Mouse (Mus musculus): ENCODE measurements around the gene Med17. TPM values are rescaled to one million over a fixed set of nuclear protein-coding genes. Genes with fewer than 3 reads are reported as not detected.
A peak's percentile ranks its signal among the peaks of the same experiment; 100 is the strongest.
"Not testable (repeated sequence)": the region's sequence is repeated elsewhere in the genome, so short reads cannot be mapped to it uniquely, and the experiment has no call there.

Gene Med17
- polyA plus RNA-seq, 1 experiment from 2014 or later = 33.5 TPM

DNA sequence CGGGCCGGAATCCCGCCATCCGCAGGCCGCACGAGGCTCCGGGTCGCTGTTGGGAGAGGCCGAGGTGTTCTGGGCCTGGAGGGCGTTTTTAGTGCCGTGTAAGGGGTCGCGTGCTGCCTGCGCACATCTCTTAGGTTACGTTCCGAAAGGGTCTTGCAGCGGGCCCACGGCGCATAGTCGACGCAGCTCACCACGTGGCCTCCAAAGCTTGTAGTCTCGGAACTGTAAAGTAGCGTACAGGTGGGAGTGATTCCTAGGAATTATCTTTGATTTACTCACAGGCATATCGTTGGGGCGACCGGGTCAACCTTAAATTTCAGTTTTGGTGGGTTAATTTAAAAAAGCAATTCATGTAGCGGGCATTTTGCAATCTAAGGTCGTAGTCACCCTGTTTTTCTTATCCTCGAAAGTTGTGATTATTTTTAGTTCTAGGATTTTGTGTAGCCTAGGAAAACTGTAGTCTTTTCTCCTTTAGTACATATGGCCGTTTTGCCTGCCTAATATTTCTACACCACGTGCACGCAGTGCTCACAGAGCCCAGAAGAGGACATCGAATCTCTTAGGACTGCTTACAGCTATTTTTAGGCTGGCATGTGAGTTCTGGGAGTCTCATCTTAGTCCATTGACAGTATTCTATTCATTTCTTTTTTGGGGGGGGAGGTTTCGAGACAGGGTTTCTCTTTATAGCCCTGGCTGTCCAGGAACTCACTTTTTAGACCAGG is 26.8 kb upstream of the Med17 start, which contains the start of gene 4931406C07Rik:
4931406C07Rik (minus strand) TSS at position 51 of the 722 bp plus-strand sequence.
- peak within 1 kb of the TSS; percentile 91 for H3K27ac ChIP-seq
- peak within 1 kb of the TSS; percentile 90 for H3K9ac ChIP-seq
- peaks cover 13% of the 10 kb centered on the region for H3K4me1 ChIP-seq
- H3K27me3 ChIP-seq (replicated peaks) = no peaks in the 10 kb centered on the region
- H3K9me3 ChIP-seq = no peaks in the 10 kb centered on the region
- peak within 1 kb of the TSS; percentile 54 for H3K4me2 ChIP-seq
- peak; percentile 74 for ATAC-seq (ENCODE audit: insufficient read depth, low FRiP score, low read depth)
- H3K36me3 ChIP-seq = peaks cover 12% of the 10 kb centered on the region
- peak within 1 kb of the TSS; percentile 84 for H3K4me3 ChIP-seq (replicated peaks)
- under 1% methylated on average over 35 of the region's 35 CpGs for WGBS

- H3K4me2 ChIP-seq = peak within 1 kb of the TSS; percentile 54
- no peaks in the 10 kb centered on the region for H3K27me3 ChIP-seq (replicated peaks)
- peaks cover 12% of the 10 kb centered on the region for H3K36me3 ChIP-seq
- no peaks in the 10 kb centered on the region for H3K9me3 ChIP-seq
- peaks cover 16% of the 10 kb centered on the region for H3K4me1 ChIP-seq
- H3K27ac ChIP-seq = peak within 1 kb of the TSS; percentile 91
- peak; percentile 96 for ATAC-seq (ENCODE audit: insufficient read depth, low FRiP score, low read depth)
- H3K4me3 ChIP-seq (replicated peaks) = peak within 1 kb of the TSS; percentile 84
- 11% methylated on average over 45 of the region's 45 CpGs for WGBS
- peak within 1 kb of the TSS; percentile 90 for H3K9ac ChIP-seq
Measured at GRCm38 (mm10) chr9:15305503-15306397, 26.0 kb upstream of the Med17 start, which contains the start of gene Taf1d. Gene Taf1d, plus strand, starts transcription at chr9:15306214.

DNA sequence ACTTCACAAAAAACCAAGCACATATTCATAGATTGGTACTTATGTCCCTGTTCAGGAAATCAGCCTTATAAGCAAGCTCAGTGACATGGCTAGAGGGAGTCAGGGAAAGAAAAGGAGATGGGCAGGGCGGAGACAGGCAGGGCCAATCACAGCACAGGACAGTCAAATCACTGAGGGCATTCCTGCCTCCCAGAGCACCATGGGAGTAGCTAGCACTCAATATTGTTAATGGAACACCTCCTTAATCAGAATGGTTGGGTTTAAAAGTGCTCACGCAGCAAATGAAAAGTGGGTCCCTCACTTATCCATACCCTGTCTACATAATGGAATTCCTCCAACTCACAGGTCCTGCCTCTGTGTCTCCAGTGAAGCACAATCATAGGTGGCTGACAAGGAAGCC is 23.1 kb upstream of the Med17 start:
- 76% methylated on average over 2 of the region's 2 CpGs for WGBS
- H3K27me3 ChIP-seq (replicated peaks) = no peaks in the 10 kb centered on the region
- H3K9ac ChIP-seq = no peak overlapping the region
- H3K27ac ChIP-seq = no peak overlapping the region
- ATAC-seq (ENCODE audit: insufficient read depth, low FRiP score, low read depth) = no peak
- H3K4me1 ChIP-seq = peaks cover 8% of the 10 kb centered on the region
- no peak overlapping the region for H3K4me3 ChIP-seq (replicated peaks)
- H3K36me3 ChIP-seq = peaks cover 3% of the 10 kb centered on the region; the same call in 1 of the 2 replicates
- H3K9me3 ChIP-seq = no peaks in the 10 kb centered on the region
- H3K4me2 ChIP-seq = no peak overlapping the region

GRCm38 (mm10) chr9:15302006-15302405 is 22.3 kb upstream of the Med17 start:
- not testable (repeated sequence) for H3K4me1 ChIP-seq; H3K27me3 ChIP-seq (replicated peaks); H3K9ac ChIP-seq; H3K4me3 ChIP-seq (replicated peaks); H3K36me3 ChIP-seq; H3K4me2 ChIP-seq; H3K9me3 ChIP-seq; ATAC-seq (ENCODE audit: insufficient read depth, low FRiP score, low read depth); H3K27ac ChIP-seq
- WGBS = 75% methylated on average over 6 of the region's 6 CpGs

- Histone ChIP-seq H3K4me1 (peaks cover 5% of the 10 kb centered on the region; the same call in 1 of the 2 replicates), H3K36me3 (no peaks in the 10 kb centered on the region), H3K9me3 (no peaks in the 10 kb centered on the region), H3K27me3 (replicated peaks) (no peaks in the 10 kb centered on the region), H3K4me2 (peak overlapping the region; percentile 31; the same call in 1 of the 2 replicates), H3K27ac (peak overlapping the region; percentile 88), H3K4me3 (replicated peaks) (no peak overlapping the region), H3K9ac (no peak overlapping the region)
- ATAC-seq (ENCODE audit: insufficient read depth, low FRiP score, low read depth) = peak; percentile 6; the same call in 1 of the 2 replicates
- WGBS = 18% methylated on average over 6 of the region's 6 CpGs
Measured at GRCm38 (mm10) chr9:15301399-15301798, 21.7 kb upstream of the Med17 start.

GRCm38 (mm10) chr9:15300056-15300455 is 20.3 kb upstream of the Med17 start:
- ATAC-seq (ENCODE audit: insufficient read depth, low FRiP score, low read depth) = no peak
- H3K36me3 ChIP-seq = no peaks in the 10 kb centered on the region
- no peaks in the 10 kb centered on the region for H3K9me3 ChIP-seq
- no peak overlapping the region for H3K9ac ChIP-seq
- H3K27me3 ChIP-seq (replicated peaks) = no peaks in the 10 kb centered on the region
- 88% methylated on average over 5 of the region's 5 CpGs for WGBS
- no peak overlapping the region for H3K4me3 ChIP-seq (replicated peaks)
- peaks cover 5% of the 10 kb centered on the region; the same call in 1 of the 2 replicates for H3K4me1 ChIP-seq
- no peak overlapping the region for H3K4me2 ChIP-seq
- no peak overlapping the region for H3K27ac ChIP-seq

DNA sequence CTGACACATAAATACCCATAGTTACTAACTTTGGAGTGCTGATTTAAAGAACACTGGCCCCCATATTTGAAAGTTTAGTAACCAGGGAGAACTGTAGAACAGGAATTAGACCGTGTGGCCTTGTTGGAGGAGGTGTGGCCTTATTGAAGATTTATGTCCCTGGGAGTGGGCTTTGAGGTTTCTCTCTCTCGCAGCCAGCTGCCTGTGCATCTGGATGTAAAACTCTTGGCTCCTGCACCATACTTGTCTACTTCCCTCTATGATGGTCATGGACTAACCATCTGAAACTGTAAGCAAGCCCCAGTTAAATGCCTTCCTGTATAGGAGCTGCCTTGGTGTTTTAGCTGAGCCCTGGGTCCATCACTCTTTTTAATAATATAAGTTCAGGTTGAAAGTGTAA is 18.7 kb upstream of the Med17 start:
- 22% methylated on average over 2 of the region's 2 CpGs for WGBS
- H3K4me3 ChIP-seq (replicated peaks) = no peak overlapping the region

GRCm38 (mm10) chr9:15297112-15297511 is 17.4 kb upstream of the Med17 start:
- no peak overlapping the region for H3K4me2 ChIP-seq
- H3K4me3 ChIP-seq (replicated peaks) = no peak overlapping the region
- no peak overlapping the region for H3K9ac ChIP-seq
- H3K27ac ChIP-seq = no peak overlapping the region
- H3K27me3 ChIP-seq (replicated peaks) = no peaks in the 10 kb centered on the region
- no peaks in the 10 kb centered on the region for H3K36me3 ChIP-seq
- 83% methylated on average over 7 of the region's 7 CpGs for WGBS
- ATAC-seq (ENCODE audit: insufficient read depth, low FRiP score, low read depth) = no peak
- no peaks in the 10 kb centered on the region for H3K9me3 ChIP-seq
- H3K4me1 ChIP-seq = peaks cover 5% of the 10 kb centered on the region; the same call in 1 of the 2 replicates

More for the DNA sequence above, 18.7 kb upstream of the Med17 start:
- Histone ChIP-seq H3K27ac (no peak overlapping the region), H3K4me1 (peaks cover 5% of the 10 kb centered on the region; the same call in 1 of the 2 replicates), H3K27me3 (replicated peaks) (no peaks in the 10 kb centered on the region), H3K9ac (no peak overlapping the region), H3K36me3 (no peaks in the 10 kb centered on the region), H3K9me3 (no peaks in the 10 kb centered on the region), H3K4me2 (no peak overlapping the region)
- ATAC-seq (ENCODE audit: insufficient read depth, low FRiP score, low read depth) = no peak

DNA sequence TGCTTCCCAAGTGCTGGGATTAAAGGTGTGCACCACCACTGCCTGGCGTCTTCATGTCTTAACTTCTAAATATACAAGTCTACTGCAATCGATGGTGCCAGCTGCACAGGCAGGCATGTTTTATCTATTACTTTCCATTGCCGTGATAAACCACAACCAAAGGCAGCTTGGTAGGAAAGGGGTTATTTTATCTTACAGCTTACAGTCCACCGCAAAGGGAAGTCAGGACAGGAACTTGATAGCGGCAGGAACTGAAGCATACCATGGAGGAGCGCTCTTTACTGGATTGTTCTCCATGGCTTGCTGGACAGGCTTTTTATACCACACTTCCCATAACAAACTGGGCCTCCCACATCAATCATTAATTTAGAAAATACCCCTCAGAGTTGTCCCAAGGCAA is 9.5 kb upstream of the Med17 start:
- H3K9me3 ChIP-seq = no peaks in the 10 kb centered on the region
- no peaks in the 10 kb centered on the region for H3K4me1 ChIP-seq
- H3K36me3 ChIP-seq = no peaks in the 10 kb centered on the region
- no peak for ATAC-seq (ENCODE audit: insufficient read depth, low FRiP score, low read depth)
- no peak overlapping the region for H3K4me2 ChIP-seq
- no peaks in the 10 kb centered on the region for H3K27me3 ChIP-seq (replicated peaks)
- no peak overlapping the region for H3K27ac ChIP-seq
- no peak overlapping the region for H3K4me3 ChIP-seq (replicated peaks)
- no peak overlapping the region for H3K9ac ChIP-seq
- WGBS = 78% methylated on average over 6 of the region's 6 CpGs

GRCm38 (mm10) chr9:15288402-15288801 is 8.7 kb upstream of the Med17 start:
- no peak overlapping the region for H3K4me3 ChIP-seq (replicated peaks)
- no peak overlapping the region for H3K27ac ChIP-seq
- no peak for ATAC-seq (ENCODE audit: insufficient read depth, low FRiP score, low read depth)
- WGBS = 80% methylated on average over 3 of the region's 3 CpGs
- H3K9me3 ChIP-seq = no peaks in the 10 kb centered on the region
- H3K4me1 ChIP-seq = no peaks in the 10 kb centered on the region
- no peaks in the 10 kb centered on the region for H3K36me3 ChIP-seq
- H3K9ac ChIP-seq = no peak overlapping the region
- H3K27me3 ChIP-seq (replicated peaks) = no peaks in the 10 kb centered on the region
- no peak overlapping the region for H3K4me2 ChIP-seq

- no peak overlapping the region for H3K4me2 ChIP-seq
- no peaks in the 10 kb centered on the region for H3K27me3 ChIP-seq (replicated peaks)
- H3K36me3 ChIP-seq = no peaks in the 10 kb centered on the region
- H3K9ac ChIP-seq = no peak overlapping the region
- H3K9me3 ChIP-seq = no peaks in the 10 kb centered on the region
- no peaks in the 10 kb centered on the region for H3K4me1 ChIP-seq
- H3K27ac ChIP-seq = no peak overlapping the region
- WGBS = 58% methylated on average over 6 of the region's 6 CpGs
- H3K4me3 ChIP-seq (replicated peaks) = no peak overlapping the region
- ATAC-seq (ENCODE audit: insufficient read depth, low FRiP score, low read depth) = no peak
Measured at GRCm38 (mm10) chr9:15287846-15288245, 8.1 kb upstream of the Med17 start.

- Histone ChIP-seq H3K27me3 (replicated peaks) (no peaks in the 10 kb centered on the region), H3K27ac (no peak overlapping the region), H3K4me2 (no peak overlapping the region), H3K9ac (no peak overlapping the region), H3K4me3 (replicated peaks) (no peak overlapping the region), H3K4me1 (peaks cover 6% of the 10 kb centered on the region), H3K9me3 (no peaks in the 10 kb centered on the region), H3K36me3 (no peaks in the 10 kb centered on the region)
- WGBS = 62% methylated on average over 3 of the region's 3 CpGs
- ATAC-seq (ENCODE audit: insufficient read depth, low FRiP score, low read depth) = no peak
Measured at GRCm38 (mm10) chr9:15285443-15285842, 5.7 kb upstream of the Med17 start.
